Mouse (Mus musculus) erythroblast, adult 5-6 weeks (primary cell): Measurements from ENCODE around the gene Dedd2. TPM values are rescaled to one million over a fixed set of nuclear protein-coding genes. Genes with fewer than 3 reads are reported as not detected.

Experiments used
- ATAC-seq: replicated peaks from 2 replicates; pipeline ENCODE4 v1.8.0; 2016; ENCODE audit warnings: moderate number of reproducible peaks, mild to moderate bottlenecking, moderate TSS enrichment, inconsistent platforms; ENCODE audit not compliant: poor library complexity, low FRiP score, severe bottlenecking
- total RNA-seq, 2 experiments: library from RNA; stranded (forward) in 1 of 2; stranded (reverse) in 1 of 2; fragments of 150-400 nt in 1 of 2; fragments of 200-764, 138-1000 nt in 1 of 2; gene quantifications; 2 replicates each; pipeline versions ENCODE4 v1.2.3 to v1.2.4; 2015 to 2017; ENCODE audit warnings: low replicate concordance in 2 of 2

Dedd2 gene
- total RNA-seq, 2 experiments from 2014 or later: 53.8 to 164 TPM

- ATAC-seq: peak; percentile 72
Measured at GRCm38 (mm10) chr7:25221102-25221883, 878 bp upstream of the Dedd2 start, which contains the start of gene Zfp526. TSS of gene Zfp526 (plus strand) at chr7:25221425.

- peak; percentile 67 for ATAC-seq
Measured at GRCm38 (mm10) chr7:25219756-25220456, 509 bp downstream of the Dedd2 start.

GRCm38 (mm10) chr7:25219416-25219750, 1.0 kb downstream of the Dedd2 start:
- no peak; the same call in 1 of the 2 replicates for ATAC-seq

- ATAC-seq: peak; percentile 38
Measured at GRCm38 (mm10) chr7:25218705-25219415, 1.6 kb downstream of the Dedd2 start.

GRCm38 (mm10) chr7:25217653-25218395, 2.6 kb downstream of the Dedd2 start:
- peak; percentile 36 for ATAC-seq

GRCm38 (mm10) chr7:25214172-25214571, 6.2 kb downstream of the Dedd2 start:
- ATAC-seq: no peak

GRCm38 (mm10) chr7:25213099-25213498, 7.3 kb downstream of the Dedd2 start:
- ATAC-seq: no peak

- no peak for ATAC-seq
Measured at GRCm38 (mm10) chr7:25210482-25210881, 9.9 kb downstream of the Dedd2 start.

GRCm38 (mm10) chr7:25209161-25209622, 11.2 kb downstream of the Dedd2 start:
- ATAC-seq: peak; percentile 84

- no peak for ATAC-seq
Measured at GRCm38 (mm10) chr7:25206094-25206830, 14.2 kb downstream of the Dedd2 start.

- no peak for ATAC-seq
Measured at GRCm38 (mm10) chr7:25205355-25206093, 14.9 kb downstream of the Dedd2 start.

- ATAC-seq: no peak
Measured at GRCm38 (mm10) chr7:25203624-25204023, 16.8 kb downstream of the Dedd2 start.

GRCm38 (mm10) chr7:25197384-25198018, 22.9 kb downstream of the Dedd2 start:
- no peak for ATAC-seq

GRCm38 (mm10) chr7:25196107-25196506, 24.3 kb downstream of the Dedd2 start:
- ATAC-seq: no peak

- peak; percentile 88 for ATAC-seq
Measured at GRCm38 (mm10) chr7:25195148-25195547, 25.3 kb downstream of the Dedd2 start.

GRCm38 (mm10) chr7:25192110-25192509, 28.3 kb downstream of the Dedd2 start:
- no peak for ATAC-seq

GRCm38 (mm10) chr7:25190806-25191205, 29.6 kb downstream of the Dedd2 start:
- ATAC-seq: no peak
